Mouse (Mus musculus): Measurements from ENCODE around the gene Pappa2. TPM values are rescaled to one million over a fixed set of nuclear protein-coding genes. Genes with fewer than 3 reads are reported as not detected.

The Pappa2 gene
- polyA plus RNA-seq, 1 experiment from 2014 or later, result 0.67 TPM

DNA sequence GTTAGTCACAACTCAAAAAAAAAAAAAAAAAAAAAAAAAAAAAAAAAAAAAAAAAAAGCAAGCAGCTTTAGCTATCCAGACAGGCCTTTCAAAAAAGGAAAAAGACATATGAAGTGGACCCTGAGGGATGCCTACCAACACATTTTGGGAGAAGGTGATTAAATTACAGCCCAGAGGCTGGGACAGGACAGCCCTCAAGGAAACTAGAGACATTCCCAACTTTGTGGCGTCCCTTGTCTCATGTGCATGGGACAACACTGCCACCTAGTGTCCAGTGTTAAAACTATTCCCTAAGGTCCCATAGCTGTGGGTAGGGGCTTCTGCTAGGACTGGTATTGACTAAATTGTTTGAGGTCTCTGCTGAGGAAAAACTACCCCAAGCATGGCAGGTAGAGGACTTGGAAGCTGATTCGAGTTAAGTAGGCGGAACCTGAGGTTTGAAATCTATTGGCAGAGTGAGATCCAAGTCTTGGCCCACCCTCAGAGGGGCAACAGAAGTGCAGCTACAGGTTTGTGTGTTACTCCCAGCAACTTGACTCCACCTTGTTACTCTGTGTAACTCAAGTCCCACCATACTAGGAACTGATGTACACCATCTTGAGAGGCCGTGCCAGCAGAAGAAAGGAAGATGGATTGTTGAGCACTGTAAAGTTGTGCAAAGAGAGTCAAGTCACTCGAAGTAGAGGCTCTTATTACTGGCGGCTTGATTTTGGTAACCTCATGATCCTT, 26.6 kb downstream of the Pappa2 start:
- Histone ChIP-seq H3K27ac (no peak overlapping the region), H3K9ac (no peak overlapping the region), H3K27me3 (ENCODE audit: control insufficient read depth, insufficient read depth, low read length) (no peaks in the 10 kb centered on the region), H3K4me2 (replicated peaks) (no peak overlapping the region), H3K9me3 (ENCODE audit: control insufficient read depth, low read length) (no peaks in the 10 kb centered on the region), H3K4me1 (replicated peaks; ENCODE audit: control insufficient read depth, insufficient read depth, low read length) (no peaks in the 10 kb centered on the region), H3K36me3 (replicated peaks; ENCODE audit: control insufficient read depth, insufficient read depth) (no peaks in the 10 kb centered on the region), H3K4me3 (replicated peaks; ENCODE audit: low read length) (no peak overlapping the region)
- 44% methylated on average over 6 of the region's 6 CpGs for WGBS
- ATAC-seq (ENCODE audit: low FRiP score) (peak; percentile 85; the same call in 1 of the 2 replicates), DNase-seq (ENCODE audit: low spot score) (peak; percentile 82)

DNA sequence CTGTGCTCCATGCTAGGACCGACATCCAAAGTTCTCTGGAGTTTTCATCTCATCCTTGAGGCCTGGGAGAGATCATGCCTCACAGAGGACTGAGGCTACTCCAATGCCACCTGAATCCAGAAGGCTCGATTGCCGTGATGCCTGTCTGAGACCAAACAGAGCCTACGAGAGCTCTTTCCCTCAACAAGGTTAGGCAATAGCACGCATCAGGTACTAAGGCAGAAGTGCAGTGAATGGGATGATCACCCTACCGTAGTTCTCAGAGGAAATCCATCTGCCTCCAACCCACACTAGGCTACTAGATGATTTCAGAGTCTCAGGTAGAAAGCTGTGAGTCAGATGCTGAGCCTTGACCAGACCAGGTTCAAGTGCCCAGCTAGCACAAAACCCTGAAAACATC, 31.2 kb downstream of the Pappa2 start:
- H3K36me3 ChIP-seq (replicated peaks; ENCODE audit: control insufficient read depth, insufficient read depth), result no peaks in the 10 kb centered on the region
- H3K4me3 ChIP-seq (replicated peaks; ENCODE audit: low read length), result no peak overlapping the region
- ATAC-seq (ENCODE audit: low FRiP score), result no peak
- no peak overlapping the region for H3K27ac ChIP-seq
- no peaks in the 10 kb centered on the region for H3K9me3 ChIP-seq (ENCODE audit: control insufficient read depth, low read length)
- H3K4me1 ChIP-seq (replicated peaks; ENCODE audit: control insufficient read depth, insufficient read depth, low read length), result no peaks in the 10 kb centered on the region
- no peak overlapping the region for H3K4me2 ChIP-seq (replicated peaks)
- no peak for DNase-seq (ENCODE audit: low spot score)
- no peak overlapping the region for H3K9ac ChIP-seq
- H3K27me3 ChIP-seq (ENCODE audit: control insufficient read depth, insufficient read depth, low read length), result no peaks in the 10 kb centered on the region
- WGBS, result 90% methylated on average over 6 of the region's 6 CpGs

DNA sequence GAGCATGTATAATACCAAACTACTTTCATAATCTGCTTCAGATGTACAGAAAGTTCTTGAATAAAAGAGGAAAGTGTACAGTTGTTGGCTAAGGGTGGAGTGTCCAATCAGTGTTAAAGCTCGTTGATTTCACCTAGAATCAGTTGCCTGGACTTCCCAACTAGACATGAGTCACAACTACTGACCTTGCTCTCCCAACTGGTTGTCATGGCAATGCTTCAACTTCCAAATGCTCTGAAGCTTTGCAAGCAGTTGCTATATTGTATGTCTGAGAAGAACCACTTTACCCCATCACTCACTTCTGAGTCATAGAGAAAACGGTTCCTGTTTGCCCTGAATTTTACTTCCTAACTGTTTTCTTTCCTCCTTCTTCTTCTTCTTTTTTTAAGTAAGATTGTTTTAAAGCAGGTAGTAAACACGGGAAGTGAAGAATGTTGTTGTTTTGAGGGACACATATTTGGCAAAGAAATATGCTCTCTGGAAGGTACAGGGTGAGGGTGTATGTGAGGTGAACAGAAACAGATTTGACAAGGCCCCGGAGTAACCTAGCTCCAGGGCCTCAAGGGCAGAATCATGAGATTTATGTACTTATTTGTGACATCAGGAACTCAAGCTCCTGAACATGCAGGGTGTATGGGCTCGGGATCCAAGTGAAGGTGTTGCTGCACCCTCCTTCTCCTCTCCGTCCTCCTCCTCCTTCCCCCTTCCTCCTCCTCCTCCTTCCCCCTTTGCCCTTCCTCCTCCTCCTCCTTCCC, 32.1 kb downstream of the Pappa2 start:
- H3K9me3 ChIP-seq (ENCODE audit: control insufficient read depth, low read length), result no peaks in the 10 kb centered on the region
- WGBS, result 82% methylated on average over 6 of the region's 6 CpGs
- no peaks in the 10 kb centered on the region for H3K36me3 ChIP-seq (replicated peaks; ENCODE audit: control insufficient read depth, insufficient read depth)
- no peaks in the 10 kb centered on the region for H3K27me3 ChIP-seq (ENCODE audit: control insufficient read depth, insufficient read depth, low read length)
- H3K4me3 ChIP-seq (replicated peaks; ENCODE audit: low read length), result no peak overlapping the region
- no peak for ATAC-seq (ENCODE audit: low FRiP score)
- H3K9ac ChIP-seq, result no peak overlapping the region
- H3K4me2 ChIP-seq (replicated peaks), result no peak overlapping the region
- H3K27ac ChIP-seq, result no peak overlapping the region
- no peak for DNase-seq (ENCODE audit: low spot score)
- no peaks in the 10 kb centered on the region for H3K4me1 ChIP-seq (replicated peaks; ENCODE audit: control insufficient read depth, insufficient read depth, low read length)

- Histone ChIP-seq H3K27ac (no peak overlapping the region), H3K4me3 (replicated peaks; ENCODE audit: low read length) (no peak overlapping the region), H3K4me2 (replicated peaks) (no peak overlapping the region), H3K27me3 (ENCODE audit: control insufficient read depth, insufficient read depth, low read length) (no peaks in the 10 kb centered on the region), H3K9me3 (ENCODE audit: control insufficient read depth, low read length) (no peaks in the 10 kb centered on the region), H3K4me1 (replicated peaks; ENCODE audit: control insufficient read depth, insufficient read depth, low read length) (no peaks in the 10 kb centered on the region), H3K9ac (no peak overlapping the region), H3K36me3 (replicated peaks; ENCODE audit: control insufficient read depth, insufficient read depth) (no peaks in the 10 kb centered on the region)
- DNase-seq (ENCODE audit: low spot score) (no peak), ATAC-seq (ENCODE audit: low FRiP score) (no peak)
- WGBS, result 83% methylated on average over 4 of the region's 4 CpGs
Measured at GRCm38 (mm10) chr1:158944936-158945335, 35.4 kb downstream of the Pappa2 start.

DNA sequence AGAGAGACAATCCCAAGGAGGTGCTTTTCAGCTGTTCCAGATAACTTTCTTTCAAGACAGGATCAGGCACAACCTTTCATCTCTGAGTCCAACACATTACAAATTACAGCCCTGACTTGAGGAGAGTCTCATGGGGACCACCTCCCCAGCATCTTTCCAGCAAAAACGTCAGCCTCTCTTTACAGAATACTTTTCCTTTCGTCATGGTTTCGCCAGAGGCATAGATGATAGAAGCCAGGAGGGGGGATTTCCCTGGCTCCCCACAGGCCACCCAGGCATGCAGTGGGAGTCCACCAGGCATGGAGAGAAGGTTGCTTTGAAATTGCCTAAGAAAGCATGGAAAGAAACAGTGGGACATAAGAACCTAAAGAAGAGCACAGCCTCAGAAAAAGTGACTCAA, 37.4 kb downstream of the Pappa2 start:
- Histone ChIP-seq H3K36me3 (replicated peaks; ENCODE audit: control insufficient read depth, insufficient read depth) (no peaks in the 10 kb centered on the region), H3K9me3 (ENCODE audit: control insufficient read depth, low read length) (no peaks in the 10 kb centered on the region), H3K4me2 (replicated peaks) (no peak overlapping the region), H3K4me3 (replicated peaks; ENCODE audit: low read length) (no peak overlapping the region), H3K27me3 (ENCODE audit: control insufficient read depth, insufficient read depth, low read length) (no peaks in the 10 kb centered on the region), H3K9ac (no peak overlapping the region), H3K27ac (no peak overlapping the region), H3K4me1 (replicated peaks; ENCODE audit: control insufficient read depth, insufficient read depth, low read length) (no peaks in the 10 kb centered on the region)
- DNase-seq (ENCODE audit: low spot score) (no peak), ATAC-seq (ENCODE audit: low FRiP score) (no peak)
- WGBS, result 64% methylated on average over 3 of the region's 3 CpGs

GRCm38 (mm10) chr1:158940966-158941365, 39.3 kb downstream of the Pappa2 start:
- Histone ChIP-seq H3K9ac (no peak overlapping the region), H3K27me3 (ENCODE audit: control insufficient read depth, insufficient read depth, low read length) (no peaks in the 10 kb centered on the region), H3K4me1 (replicated peaks; ENCODE audit: control insufficient read depth, insufficient read depth, low read length) (no peaks in the 10 kb centered on the region), H3K27ac (no peak overlapping the region), H3K9me3 (ENCODE audit: control insufficient read depth, low read length) (no peaks in the 10 kb centered on the region), H3K4me2 (replicated peaks) (no peak overlapping the region), H3K4me3 (replicated peaks; ENCODE audit: low read length) (no peak overlapping the region), H3K36me3 (replicated peaks; ENCODE audit: control insufficient read depth, insufficient read depth) (no peaks in the 10 kb centered on the region)
- WGBS, result 93% methylated on average over 3 of the region's 3 CpGs
- ATAC-seq (ENCODE audit: low FRiP score), result no peak
- DNase-seq (ENCODE audit: low spot score), result no peak

DNA sequence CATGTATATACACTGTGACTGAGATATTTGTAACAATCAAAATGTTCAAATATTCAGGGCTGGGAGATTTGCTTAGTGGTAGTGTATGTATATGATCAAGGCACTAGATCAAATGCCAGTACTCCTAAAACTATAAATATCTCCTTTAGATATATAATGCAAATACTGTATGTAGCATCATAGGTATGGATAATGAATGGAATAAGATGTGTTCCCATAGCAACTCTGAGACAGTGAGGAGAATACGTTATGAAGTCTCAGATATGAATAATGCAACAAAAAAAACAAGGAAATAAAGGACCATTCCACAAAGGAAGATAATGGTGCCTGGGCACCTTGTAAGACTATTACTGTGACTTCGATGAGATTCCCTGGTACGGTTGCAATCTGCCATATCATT, 45.8 kb downstream of the Pappa2 start:
- no peak for ATAC-seq (ENCODE audit: low FRiP score)
- H3K4me1 ChIP-seq (replicated peaks; ENCODE audit: control insufficient read depth, insufficient read depth, low read length), result no peaks in the 10 kb centered on the region
- WGBS, result 63% methylated on average over 3 of the region's 3 CpGs
- H3K36me3 ChIP-seq (replicated peaks; ENCODE audit: control insufficient read depth, insufficient read depth), result no peaks in the 10 kb centered on the region
- no peak overlapping the region for H3K9ac ChIP-seq
- DNase-seq (ENCODE audit: low spot score), result no peak
- no peak overlapping the region for H3K27ac ChIP-seq
- H3K4me2 ChIP-seq (replicated peaks), result no peak overlapping the region
- no peaks in the 10 kb centered on the region for H3K9me3 ChIP-seq (ENCODE audit: control insufficient read depth, low read length)
- H3K4me3 ChIP-seq (replicated peaks; ENCODE audit: low read length), result no peak overlapping the region
- H3K27me3 ChIP-seq (ENCODE audit: control insufficient read depth, insufficient read depth, low read length), result no peaks in the 10 kb centered on the region

DNA sequence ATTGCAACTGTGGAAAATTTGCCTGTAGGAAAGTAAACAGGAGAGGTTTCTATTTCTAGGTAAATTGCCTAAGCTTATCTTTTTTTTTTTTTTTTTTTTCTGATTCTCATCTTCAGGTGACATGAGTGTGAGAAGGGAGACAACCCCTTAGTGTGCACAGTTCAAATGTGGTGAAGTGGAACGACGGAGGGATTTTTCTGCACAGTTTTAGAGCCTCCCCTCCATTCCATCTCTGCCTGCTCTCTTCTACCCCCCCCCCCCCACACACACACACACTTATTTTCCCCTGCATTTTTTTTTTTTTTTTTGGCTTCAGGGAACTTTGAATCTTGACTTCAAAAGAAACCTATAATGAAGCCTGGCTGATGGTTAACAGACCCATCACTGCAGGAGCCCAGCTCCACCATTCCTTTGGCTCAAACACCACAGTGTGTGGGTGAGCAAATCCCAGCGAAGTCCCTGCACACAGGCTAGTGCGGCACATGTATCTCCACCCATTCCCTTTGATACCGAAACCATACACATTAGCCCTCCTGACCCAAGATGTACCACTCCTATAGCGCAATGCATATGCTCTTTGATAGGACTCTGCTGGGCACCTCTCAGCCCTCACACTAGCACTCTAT, 49.0 kb downstream of the Pappa2 start:
- no peak overlapping the region for H3K4me3 ChIP-seq (replicated peaks; ENCODE audit: low read length)
- H3K9ac ChIP-seq, result no peak overlapping the region
- DNase-seq (ENCODE audit: low spot score) (no peak), ATAC-seq (ENCODE audit: low FRiP score) (no peak)
- no peaks in the 10 kb centered on the region for H3K9me3 ChIP-seq (ENCODE audit: control insufficient read depth, low read length)
- no peaks in the 10 kb centered on the region for H3K27me3 ChIP-seq (ENCODE audit: control insufficient read depth, insufficient read depth, low read length)
- H3K4me2 ChIP-seq (replicated peaks), result no peak overlapping the region
- no peak overlapping the region for H3K27ac ChIP-seq
- H3K36me3 ChIP-seq (replicated peaks; ENCODE audit: control insufficient read depth, insufficient read depth), result no peaks in the 10 kb centered on the region
- 77% methylated on average over 6 of the region's 6 CpGs for WGBS
- H3K4me1 ChIP-seq (replicated peaks; ENCODE audit: control insufficient read depth, insufficient read depth, low read length), result no peaks in the 10 kb centered on the region

GRCm38 (mm10) chr1:158929369-158929768, 50.9 kb downstream of the Pappa2 start:
- Histone ChIP-seq H3K4me3 (replicated peaks; ENCODE audit: low read length) (no peak overlapping the region), H3K9me3 (ENCODE audit: control insufficient read depth, low read length) (no peaks in the 10 kb centered on the region), H3K27me3 (ENCODE audit: control insufficient read depth, insufficient read depth, low read length) (no peaks in the 10 kb centered on the region), H3K36me3 (replicated peaks; ENCODE audit: control insufficient read depth, insufficient read depth) (no peaks in the 10 kb centered on the region), H3K27ac (no peak overlapping the region), H3K4me1 (replicated peaks; ENCODE audit: control insufficient read depth, insufficient read depth, low read length) (no peaks in the 10 kb centered on the region), H3K4me2 (replicated peaks) (no peak overlapping the region), H3K9ac (no peak overlapping the region)
- ATAC-seq (ENCODE audit: low FRiP score) (no peak), DNase-seq (ENCODE audit: low spot score) (no peak)
- 80% methylated on average over 3 of the region's 3 CpGs for WGBS
